ENCODE assay signal across 22 mouse cellular contexts in genomic region chr5:103440418-103441276, GRCm38 (mm10).
"Had no signal": no experiment of that assay in that cellular context is flagged by ENCODE, and none has a peak within 500 bp of the region (broad histone marks: within the 10 kb centered on the region; RNA-seq: fewer than 3 reads in every experiment).

No protein-coding gene starts in this region.

- H3K27ac ChIP-seq: kidney, embryonic 15.5 days; limb, embryonic 10.5 days; limb, embryonic 13.5 days; liver, embryonic 12.5 days; liver, embryonic 15.5 days; lung, embryonic 15.5 days; midbrain, embryonic 10.5 days; midbrain, embryonic 13.5 days; neural tube, embryonic 13.5 days; stomach, embryonic 15.5 days had no signal

- H3K4me3 ChIP-seq: kidney, embryonic 15.5 days; limb, embryonic 10.5 days; limb, embryonic 13.5 days; liver, embryonic 12.5 days; liver, embryonic 15.5 days; lung, embryonic 15.5 days; megakaryocyte, embryonic 14.5 days; midbrain, embryonic 10.5 days; midbrain, embryonic 13.5 days; myocyte; neural tube, embryonic 13.5 days; stomach, embryonic 15.5 days had no signal

- DNase-seq: kidney, postnatal 10 days; kidney, postnatal 36 days; liver; lung, adult 18-20 months; lung, postnatal 10 days; lung, postnatal 36 days; retina, postnatal 1 day; right cerebral cortex, postnatal 25 days; spleen, adult 18-20 months; thymus, postnatal 25 days had no signal
